Mouse (Mus musculus) kidney, postnatal 14 days (tissue): Measurements from ENCODE around the gene Mt3.
"Not testable (repeated sequence)": the region's sequence is repeated elsewhere in the genome, so short reads cannot be mapped to it uniquely, and the experiment has no call there.

Experiments used
- DNase-seq: peaks from one replicate; pipeline ENCODE4 v3.0.0; 2022; ENCODE audit warnings: mixed read lengths

Mt3 gene

DNA sequence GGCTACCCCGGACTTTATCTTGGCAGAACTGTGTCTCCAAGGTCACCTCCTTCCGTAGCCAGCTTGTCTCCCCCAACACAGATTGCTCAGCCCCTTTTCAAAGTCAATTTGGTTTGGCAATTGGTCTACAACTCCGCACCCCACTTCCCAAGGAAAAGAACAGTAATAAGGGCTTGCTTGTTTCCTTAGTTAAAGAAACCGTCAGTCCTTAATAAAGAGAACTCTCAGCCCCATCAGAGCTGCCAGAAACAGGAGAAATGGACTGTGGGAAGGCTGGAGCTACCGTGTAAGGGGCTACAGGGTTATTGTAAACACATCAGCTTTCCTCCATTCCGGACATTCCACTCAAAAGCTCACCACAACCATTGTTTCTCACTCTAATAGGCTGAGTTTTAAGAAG is 2.1 kb downstream of the Mt3 start:
- DNase-seq, result no peak

DNA sequence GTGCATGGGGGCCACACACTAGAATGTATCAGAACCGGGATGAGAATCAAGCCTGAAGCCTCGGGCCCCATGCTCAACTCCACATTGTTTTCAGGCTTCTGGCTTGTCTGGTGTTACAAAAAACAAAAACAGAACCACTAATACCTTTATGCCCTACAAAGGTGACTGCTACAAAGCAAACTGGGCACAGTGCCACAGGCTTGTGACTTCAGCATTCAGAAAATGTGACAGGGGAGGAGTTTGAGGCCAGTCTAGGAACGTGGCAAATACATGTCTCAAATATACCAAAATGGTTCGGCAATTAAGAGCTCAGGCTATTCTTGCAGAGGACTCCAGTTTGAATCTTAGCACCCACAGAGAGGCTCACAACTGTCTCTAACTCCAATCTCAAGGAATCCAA is 3.7 kb downstream of the Mt3 start:
- DNase-seq, result peak; percentile 44

DNA sequence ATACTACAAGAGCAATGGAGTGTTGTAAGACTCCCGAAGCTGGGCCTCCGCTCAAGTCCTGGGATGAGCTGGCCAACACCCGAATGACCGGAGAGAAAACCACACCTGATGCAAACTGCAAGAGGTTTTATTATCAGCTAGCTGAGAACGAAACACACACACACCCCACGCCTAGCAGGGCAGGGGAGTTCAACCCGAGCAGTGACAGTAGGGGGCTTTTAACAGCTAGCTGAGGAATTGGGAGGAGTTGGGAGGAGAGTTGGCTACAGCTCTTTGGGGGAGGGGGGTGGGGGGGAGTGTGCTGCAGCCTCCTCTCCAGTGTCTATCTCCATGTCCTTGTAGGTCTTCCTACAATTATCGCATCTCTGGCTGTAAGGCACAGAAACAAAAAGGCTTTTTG is 13.4 kb downstream of the Mt3 start:
- DNase-seq, result not testable (repeated sequence)

DNA sequence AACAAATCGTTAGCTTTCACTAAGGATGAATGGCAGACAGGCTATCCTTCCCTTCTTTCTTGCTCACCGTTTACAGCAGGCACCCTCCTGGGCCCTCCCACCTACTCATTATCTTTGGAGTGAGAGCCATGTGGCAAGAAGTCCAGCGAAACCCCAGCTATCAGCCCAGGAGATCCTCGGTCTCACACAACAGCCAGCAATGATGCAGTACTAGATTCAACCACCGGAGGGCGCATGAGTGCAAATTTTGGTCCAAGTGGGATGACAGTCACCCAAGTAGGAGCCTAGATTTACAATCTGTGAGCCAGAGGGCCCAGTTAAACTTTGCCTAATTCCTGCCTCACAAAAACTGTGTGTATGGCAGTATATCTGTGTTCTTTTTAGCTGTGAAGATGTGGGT is 14.8 kb downstream of the Mt3 start:
- DNase-seq, result peak; percentile 91

DNA sequence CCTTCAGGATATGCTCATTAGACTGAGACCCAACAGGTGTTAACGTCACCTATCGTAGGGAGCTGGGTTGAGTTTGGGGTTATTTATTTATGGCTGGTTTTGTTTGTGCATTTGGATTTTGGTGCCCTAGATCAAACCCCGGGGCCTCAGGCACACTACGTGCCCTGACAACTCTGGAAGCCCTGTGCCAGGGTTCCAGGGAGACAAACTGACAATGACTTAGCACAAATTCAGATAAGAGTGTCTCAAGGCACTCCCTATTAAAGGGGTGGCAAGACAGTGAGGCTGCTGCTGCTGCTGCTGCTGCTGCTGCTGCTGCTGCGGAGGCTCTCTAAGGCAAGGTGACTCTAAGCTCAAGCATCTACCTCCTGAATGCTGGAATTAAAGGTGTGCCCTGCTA is 17.1 kb downstream of the Mt3 start:
- DNase-seq, result no peak

DNA sequence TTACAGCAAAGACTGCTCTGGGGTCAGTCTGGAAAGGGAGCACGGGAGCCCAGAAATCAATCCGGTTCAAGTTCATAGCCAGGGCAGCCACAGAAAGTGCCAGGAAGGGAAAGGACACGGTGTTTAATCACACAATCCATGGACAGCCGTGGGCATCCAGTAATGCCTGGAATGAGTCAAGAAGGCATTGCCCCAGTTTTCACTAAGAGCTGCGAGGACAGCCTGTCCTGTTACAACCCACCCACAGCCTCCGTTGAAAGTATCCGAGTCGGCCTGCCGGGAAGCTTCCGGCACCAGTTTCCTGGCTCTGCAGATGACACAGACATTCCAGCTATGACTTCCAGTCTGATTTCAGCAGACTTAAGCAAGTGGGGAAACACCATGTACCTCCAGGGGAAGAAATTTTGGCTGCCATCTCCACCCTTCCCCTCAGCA is 18.9 kb downstream of the Mt3 start:
- peak; percentile 56 for DNase-seq

DNA sequence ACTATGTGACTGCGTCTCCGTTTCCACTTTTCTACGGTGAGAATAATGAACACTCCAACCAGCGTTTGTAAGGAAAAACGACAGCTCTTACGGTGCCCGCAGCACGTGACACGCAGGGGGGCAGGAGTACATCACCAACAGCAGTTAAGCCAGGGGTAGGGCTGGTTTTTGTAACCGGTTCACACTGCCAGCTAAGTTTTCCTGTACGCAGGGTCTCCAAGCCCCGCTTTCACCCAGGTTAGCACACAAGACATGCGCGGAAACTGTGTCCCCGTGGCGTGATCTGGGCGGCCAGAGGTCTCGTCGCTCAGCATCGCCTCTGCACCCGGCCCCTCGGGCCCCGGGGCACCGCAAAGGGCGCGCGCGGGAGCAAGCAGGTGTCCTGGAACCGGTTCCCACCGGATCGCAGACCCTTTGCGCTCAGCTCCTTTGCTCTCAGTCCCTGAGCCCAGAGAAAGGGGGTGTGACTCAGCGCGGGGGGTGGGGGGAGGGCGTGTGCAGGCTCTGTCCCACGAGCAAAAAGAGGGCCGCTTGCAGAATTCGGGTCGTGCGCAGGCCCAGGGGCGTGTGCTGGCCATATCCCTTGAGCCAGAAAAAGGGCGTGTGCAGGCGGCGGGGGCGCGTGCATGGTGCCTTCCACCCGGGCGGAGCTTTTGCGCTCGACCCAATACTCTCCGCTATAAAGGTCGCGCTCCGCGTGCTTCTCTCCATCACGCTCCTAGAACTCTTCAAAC is 19.8 kb downstream of the Mt3 start, which contains the start of gene Mt2:
Mt2 (plus strand) TSS at position 590 of the 734 bp plus-strand sequence.
- peak; percentile 89 for DNase-seq

DNA sequence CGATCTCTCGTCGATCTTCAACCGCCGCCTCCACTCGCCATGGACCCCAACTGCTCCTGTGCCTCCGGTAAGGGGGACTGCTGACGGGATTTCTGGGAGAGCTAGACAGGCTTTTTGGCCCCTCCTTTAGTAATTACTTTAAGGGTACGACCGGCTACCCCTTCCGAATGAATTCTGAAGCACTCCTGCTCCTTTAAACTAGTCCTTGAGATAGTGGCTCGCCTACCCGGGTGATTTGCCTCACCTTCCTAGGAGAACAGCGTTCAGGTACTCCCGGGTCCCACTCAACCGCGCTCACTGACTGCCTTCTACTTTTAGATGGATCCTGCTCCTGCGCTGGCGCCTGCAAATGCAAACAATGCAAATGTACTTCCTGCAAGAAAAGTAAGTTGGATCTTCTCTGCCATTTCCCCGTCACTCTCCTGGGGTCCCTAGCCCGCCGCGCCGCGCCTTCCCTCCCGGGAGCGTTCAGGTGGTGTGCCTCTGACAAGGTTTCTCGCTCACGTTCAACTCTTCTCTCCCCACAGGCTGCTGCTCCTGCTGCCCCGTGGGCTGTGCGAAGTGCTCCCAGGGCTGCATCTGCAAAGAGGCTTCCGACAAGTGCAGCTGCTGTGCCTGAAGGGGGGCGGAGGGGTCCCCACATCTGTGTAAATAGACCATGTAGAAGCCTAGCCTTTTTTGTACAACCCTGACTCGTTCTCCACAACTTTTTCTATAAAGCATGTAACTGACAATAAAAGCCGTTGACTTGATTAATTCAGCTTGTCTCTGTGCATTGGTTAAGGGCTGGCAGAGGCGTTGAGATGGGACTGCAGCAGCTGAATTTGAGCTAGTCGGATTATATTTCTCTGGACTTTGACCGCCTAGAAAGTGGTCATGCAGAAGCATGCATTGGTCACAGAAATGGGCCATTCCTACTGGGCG is 20.7 kb downstream of the Mt3 start:
- DNase-seq, result peak; percentile 30

DNA sequence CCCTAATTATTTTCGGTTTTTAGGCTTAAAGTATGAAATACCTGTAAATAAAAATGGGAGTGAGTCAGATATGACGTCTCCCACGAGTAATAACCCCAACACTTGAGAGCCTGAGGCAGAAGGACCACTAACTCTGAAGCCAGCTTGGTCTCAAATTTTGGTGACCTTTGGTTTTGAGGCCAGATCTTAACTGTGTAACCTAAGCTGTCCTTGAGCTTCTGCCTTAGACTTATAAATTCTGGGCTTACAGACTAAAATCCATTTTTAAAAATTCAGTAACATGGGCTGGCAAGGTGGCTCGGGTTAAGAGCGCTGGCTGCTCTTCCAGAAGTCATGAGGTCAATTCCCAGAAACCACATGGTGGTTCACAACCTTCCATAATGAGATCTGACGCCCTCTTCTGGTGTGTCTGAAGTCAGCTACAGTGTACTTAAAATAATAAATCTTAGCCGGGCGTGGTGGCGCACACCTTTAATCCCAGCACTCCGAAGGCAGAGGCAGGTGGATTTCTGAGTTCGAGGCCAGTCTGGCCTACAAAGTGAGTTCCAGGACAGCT is 21.5 kb downstream of the Mt3 start:
- DNase-seq, result no peak

DNA sequence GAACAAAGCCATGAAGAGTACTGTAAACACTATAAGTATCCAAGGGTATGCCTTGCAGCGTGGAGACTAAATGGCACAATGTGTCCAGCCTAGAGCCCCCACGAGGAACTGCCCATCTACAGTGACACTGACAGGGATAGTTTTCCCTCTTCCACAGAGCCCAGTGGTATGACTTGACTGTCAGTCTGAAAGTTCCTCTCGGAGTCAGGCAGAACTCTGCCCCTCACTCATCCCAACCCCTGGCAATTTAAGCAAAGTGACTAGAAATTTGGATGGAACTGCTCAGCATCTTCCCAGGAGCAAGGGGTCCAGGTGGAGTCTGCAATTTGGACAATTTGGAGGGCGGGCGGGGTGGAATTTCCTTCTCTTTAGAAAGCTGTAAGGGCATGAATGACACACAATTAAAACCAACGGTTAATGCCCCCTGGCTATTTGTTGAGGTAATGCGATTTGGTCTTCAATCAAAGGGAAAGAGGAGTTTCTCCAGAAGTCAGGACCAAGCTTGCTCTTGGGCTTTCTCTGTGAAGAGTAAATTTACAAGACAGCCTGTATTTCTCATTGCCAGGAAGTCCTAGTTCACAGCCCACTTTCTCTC is 22.3 kb downstream of the Mt3 start:
- no peak for DNase-seq

DNA sequence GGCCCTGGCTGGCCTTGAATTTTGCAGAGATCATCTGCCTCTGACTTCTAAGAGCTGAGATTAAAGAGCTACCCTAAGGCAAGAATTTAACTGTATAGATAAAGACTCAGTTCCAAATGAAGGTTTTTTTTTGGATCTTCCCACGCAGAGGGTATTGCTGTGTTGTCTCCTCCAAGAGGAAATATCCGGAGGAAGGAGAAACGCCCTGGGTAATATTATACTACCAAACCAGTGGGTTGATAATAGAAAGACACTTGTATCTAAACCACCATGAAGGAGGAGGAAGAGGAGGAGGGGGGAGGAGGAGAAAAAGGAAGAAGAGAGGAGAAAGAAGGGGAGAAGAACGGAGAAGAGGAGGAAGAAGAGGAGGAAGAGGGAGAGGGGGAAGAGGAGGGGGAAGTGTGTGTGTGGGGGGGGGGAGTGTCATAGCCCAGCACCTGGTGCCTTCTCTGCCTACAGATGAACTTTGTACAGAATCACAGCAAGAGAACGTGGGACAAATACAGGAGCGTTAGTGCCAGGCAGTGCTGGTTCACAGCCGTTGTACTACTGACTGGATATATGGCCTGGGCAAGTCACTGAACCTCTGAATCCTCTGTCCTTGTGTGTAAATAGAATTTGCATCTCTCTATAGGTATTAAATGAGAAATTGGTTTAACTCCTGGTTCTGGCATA is 25.4 kb downstream of the Mt3 start:
- no peak for DNase-seq

DNA sequence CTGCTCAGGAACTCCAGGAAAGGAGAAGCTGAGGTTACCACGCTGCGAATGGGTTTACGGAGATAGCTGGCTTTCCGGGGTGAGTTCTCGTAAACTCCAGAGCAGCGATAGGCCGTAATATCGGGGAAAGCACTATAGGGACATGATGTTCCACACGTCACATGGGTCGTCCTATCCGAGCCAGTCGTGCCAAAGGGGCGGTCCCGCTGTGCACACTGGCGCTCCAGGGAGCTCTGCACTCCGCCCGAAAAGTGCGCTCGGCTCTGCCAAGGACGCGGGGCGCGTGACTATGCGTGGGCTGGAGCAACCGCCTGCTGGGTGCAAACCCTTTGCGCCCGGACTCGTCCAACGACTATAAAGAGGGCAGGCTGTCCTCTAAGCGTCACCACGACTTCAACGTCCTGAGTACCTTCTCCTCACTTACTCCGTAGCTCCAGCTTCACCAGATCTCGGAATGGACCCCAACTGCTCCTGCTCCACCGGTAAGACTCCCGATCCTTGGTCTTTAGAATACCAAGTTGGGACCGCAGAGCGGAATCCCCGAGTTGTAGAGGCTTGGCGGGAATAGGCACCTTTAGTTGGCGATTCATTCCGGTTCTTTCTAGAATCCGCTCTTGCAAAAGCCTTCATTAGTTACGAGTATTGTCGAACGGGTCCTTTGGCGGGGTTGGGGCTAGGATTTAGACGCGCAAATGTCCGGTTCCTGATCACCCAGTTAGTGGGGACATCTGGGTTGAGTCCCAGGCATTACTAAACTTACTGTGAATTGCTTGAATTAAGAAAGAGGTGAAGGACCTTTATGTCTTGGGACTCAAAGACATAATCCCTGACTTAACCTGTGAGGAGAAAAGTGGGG is 26.7 kb downstream of the Mt3 start, which contains the start of gene Mt1:
Mt1 (plus strand) TSS at position 226 of the 856 bp plus-strand sequence.
- DNase-seq, result peak; percentile 93

DNA sequence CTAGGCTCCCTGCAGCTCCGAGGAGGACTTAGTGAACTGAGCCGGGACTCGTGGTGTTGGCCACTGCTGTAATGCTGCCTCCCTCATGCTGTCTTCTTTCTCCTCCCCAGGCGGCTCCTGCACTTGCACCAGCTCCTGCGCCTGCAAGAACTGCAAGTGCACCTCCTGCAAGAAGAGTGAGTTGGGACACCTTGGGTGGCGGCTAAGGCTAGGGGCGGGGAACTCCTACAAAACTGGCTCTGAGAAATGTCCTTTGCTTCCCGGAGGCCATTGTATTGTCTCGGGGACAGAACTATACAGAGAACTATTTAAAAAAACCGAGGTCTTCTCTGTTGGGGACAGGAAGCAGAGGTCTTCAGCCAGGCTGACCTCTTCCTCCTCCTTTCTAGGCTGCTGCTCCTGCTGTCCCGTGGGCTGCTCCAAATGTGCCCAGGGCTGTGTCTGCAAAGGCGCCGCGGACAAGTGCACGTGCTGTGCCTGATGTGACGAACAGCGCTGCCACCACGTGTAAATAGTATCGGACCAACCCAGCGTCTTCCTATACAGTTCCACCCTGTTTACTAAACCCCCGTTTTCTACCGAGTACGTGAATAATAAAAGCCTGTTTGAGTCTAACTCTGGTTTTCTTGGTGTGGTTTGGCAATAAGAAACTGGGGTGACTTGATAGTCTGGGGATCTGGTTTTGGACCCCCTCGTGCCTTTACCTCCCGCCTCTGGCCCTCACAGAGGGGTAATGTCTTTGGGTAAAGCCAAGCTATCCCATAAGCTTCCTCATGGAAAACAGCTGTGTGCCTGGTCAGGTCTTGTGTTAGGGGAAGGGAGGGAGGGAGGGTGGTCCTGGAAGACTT is 27.5 kb downstream of the Mt3 start:
- DNase-seq, result peak; percentile 29

DNA sequence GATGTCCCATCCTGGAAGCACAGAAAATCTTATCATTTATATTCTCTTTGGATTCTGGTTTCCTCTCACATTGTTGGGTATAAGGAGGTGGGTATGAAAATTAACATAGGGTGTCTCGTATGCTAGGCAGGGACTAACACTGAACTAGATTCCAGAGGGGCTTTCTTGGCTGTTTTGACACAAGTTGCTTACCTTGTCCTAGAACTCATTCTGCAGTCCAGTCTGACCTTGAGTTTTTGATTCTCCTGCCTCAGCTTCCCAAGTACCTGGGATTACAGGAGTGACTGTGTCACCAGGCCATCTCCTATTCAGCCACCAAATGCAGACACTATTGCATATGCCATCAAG is 28.1 kb downstream of the Mt3 start:
- no peak for DNase-seq

DNA sequence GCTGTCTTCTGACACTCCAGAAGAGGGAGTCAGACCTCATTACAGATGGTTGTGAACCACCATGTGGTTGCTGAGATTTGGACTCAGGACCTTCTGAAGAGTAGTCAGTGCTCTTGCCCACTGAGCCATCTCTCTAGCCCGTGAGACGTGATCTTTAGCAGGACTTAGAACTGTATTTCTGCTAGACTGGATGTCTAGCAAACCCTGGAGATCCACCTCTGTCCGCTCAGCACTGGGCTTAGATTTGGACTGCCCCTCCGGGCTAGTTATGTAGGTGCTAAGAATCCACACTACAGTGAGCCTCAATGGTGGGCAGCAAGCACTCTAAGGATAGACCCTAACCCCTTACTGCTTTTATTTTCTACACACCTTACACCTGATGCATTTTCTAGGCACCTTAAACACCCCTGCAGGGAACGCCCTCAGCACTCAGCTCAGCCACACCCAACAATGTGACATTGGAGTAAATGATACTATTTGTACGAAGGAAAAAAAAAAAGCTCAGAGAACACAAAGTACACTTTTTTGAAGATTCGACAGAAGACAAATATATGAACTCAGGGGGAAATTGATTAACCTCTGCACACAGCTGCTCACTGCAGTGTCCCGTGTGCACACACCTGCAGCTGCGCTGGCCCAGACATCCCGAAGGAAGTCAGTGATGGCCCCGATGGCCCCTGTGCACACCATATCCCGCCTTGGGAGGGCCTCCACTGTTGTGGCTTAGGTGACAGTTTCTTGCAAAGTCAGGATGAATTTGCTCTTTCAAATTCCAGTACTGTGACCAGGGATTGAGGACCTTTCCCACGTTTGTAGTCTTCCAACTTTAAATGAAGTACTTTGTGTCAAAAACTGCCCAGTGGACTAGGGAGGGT is 29.9 kb downstream of the Mt3 start:
- no peak for DNase-seq

DNA sequence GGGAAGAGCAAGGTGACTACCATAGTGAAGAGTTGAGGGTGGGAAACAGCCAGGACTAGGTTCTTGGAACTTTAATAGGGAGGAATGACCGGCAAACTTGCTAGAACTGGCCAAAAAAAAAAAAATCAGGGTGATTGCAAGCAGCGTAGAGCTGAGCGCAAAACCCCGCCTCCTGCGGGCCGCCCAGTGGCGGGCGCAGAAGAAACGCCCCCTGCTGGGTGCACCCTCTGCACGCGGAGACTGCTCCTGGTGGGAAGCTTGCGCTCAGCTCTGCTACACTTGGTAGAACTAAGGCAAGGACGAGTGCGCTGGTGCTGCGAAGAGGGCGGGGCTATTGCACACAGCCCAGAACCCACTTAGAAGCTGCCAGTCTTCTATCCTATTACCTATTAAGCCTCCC is 30.7 kb downstream of the Mt3 start:
- DNase-seq, result peak; percentile 91

DNA sequence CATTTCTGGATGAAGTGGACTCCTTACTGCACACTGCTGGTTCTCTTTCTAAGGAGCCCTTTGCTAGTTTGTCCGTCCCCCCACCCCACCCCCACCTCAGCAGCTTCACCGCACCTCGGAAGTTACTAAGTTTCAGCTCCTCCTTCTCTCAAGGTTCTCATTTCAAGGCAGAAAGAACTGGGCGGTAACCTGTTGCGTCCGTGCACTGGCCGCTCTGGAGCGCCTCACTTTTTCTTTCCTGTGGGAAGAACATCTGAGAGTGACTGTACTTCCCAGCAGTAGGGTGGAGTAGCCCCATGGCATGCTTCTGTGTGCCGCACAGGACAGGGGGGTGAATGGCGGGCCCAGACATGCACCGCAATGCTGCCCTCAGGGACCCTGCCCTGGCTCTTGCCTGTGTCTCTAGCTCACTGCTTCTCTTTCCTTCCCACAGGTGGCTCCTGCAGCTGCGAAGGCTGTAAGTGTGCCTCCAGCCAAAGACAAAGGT is 32.0 kb downstream of the Mt3 start:
- no peak for DNase-seq

DNA sequence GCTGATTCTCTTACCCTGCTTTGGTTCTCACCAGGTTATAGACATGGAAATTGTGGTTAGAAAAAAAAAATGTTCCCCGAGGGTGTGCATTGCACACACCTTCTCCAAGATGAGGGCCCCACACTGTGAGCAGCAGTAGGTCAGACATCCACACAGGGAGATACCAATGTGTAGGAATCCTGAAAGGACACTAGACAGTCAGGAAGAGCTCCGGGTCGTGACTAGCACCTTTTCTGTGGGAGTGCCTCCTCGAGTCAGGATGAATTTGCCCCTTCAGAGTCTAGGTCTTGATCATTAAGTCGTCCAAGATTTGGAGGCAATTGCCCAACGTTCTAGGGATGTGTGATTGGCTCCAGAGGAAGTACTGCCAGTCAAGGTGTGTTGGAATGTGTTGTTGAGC is 33.4 kb downstream of the Mt3 start:
- no peak for DNase-seq

DNA sequence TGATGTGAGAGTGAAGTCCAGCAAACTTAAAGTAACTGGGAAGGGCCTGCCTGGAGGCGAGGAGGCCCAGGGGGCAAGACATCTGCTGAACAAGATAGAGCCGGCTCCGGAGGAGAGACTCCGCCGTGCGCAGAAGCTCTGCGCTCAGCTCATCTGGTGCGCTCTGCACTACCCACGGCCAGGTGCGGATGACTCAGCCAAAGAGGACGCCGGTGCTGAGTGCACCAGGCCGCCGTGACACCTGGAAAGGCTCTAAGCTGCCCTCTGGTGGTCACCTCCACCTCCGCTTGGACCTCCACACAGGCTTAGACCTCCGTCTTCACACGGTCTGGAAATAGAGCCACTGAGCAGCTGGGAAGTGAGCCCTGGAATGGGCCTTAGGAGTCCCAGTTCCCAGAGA is 34.1 kb downstream of the Mt3 start:
- peak; percentile 90 for DNase-seq
